Mouse (Mus musculus) liver (tissue): ENCODE measurements at regions not wholly inside any gene's neighbourhood (a gene's known extent, or its start where the extent isn't known, plus 50 kb on each side); places are given as distances from the start of the nearest gene placed in this dataset.

Experiments used
- DNase-seq: peaks from one replicate; pipeline ENCODE4 v3.0.0-alpha.2; 2020; ENCODE audit warnings: mixed read lengths

DNA sequence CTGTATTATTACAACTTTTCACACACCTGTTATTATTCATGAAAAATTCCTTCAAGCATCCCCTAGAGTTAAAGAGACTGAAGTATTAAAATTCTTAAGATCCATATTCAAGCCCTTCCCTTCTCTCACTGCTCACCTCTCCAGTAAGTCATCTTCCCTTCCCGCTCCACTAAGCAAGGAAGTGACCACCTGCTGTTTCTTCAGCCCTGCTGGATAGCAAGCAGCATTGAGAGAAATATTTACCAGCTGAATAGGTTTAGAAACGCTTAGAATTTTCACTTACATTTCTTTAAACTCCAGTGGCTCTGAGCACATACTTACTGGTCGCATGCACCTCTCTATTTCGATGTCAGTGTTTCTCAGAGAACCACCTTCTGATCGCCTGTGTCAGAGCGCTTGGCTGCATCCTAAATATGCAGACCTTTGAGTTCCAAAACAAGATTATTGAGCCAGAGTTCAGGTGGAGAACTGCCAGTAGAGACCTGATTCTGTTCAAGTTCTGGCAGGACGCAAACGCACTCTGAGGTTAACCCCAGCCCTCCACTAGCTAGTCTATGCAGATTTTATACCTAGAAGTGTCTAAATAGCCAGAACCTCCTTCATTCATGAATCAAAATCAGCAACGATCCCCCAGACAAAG is 314.9 kb downstream of the Mllt3 start:
- no peak for DNase-seq

DNA sequence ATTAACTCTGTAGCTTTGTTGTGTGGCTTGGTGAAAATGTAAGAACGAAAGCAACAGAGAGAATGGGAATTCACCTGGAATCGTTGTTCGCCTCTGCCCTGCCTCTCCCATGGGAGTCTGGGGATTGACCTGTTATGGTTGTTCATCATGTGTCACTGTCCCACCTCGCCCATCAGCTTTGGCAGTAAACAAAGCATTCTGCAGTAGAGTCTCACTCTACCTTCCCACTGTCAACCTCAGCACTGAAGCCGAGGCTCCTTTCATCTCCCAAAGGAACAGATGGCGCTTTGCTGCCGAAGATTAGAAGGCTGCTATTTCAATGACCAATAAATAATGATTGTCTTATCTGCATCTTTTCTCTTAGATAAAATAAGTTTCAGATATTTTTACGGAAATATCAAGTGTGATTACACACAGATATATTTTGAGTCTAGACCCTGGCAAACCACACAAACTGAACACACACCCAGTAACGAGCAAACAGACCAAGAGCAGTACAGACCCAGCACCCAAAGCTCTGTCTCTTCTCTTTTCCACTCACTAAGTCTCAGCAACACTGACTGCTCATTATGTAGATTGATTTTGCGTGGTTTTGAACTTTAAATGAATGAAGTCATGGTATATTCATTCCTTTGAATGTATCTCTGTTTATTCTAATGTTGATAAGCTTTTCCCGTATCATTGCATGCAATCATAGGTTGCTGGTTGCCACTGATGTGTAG is 317.8 kb downstream of the Mllt3 start:
- DNase-seq = no peak

DNA sequence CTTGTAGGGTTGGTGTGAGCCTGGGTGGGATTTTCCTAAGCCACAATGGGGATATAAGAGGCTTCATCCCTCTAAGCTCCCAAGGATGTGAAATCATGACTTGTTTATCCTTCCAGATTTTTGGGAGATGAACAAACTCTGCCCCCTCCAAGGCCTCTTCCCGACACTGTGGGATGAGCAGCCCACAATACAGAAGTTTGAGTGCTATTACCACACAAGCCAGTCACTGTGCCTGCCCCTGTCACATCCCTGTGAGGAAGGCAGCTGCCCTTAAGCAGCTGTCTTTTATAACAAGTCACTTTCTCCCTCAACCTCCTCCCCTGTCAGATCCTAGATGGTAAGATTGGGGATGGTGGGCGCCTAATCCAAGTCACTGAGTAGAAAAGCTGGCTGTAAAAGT is 320.5 kb downstream of the Mllt3 start:
- DNase-seq = no peak

DNA sequence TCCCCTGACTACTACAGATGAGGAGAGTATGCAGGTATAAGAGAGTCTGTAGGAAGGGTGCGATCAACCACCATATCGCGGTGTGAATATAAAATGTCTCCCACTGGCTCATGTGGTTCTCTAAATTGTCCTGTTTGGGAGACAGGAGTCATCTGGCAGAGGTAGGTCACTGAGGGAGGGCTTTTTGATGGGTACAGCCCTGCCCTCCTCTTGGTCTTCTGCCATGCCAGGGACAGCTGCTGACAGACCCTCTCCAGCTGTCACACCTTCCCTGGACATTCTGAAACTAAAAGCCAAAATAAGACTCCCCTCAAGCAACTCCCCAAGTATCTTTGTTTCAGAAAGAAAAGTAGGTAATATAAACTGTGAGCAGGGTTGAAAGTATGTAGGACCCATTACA is 320.9 kb downstream of the Mllt3 start:
- DNase-seq = no peak

DNA sequence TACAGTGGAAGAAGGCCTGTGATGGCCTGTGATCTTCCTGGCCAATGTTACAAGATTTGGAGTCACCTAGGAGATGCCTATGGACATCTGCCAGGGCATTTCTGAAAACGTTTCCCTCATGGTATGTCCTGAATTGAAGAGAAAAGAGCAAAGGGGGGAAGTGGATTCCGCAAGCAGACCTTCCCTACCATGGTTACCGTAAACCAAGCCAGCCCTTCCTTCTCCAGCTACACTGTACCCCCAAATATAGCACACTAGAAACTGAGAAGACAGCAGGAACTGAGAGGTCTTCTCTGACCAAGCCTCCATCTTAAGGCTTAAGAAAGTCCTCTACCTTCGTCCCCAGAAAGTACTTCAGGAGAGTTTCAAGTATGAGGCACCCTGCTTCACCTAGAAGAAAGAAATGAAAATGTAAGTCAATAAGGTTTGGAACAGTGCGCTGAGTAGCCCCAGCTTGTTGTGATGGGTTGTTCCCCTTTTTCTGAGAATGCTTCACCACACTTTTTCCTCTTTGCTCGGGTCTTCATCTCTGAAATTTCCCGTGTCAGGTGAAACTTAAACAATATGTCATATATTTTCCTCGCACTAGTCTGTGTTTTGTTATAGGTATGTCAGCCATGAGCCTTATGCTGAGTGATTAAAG is 321.9 kb downstream of the Mllt3 start:
- DNase-seq = no peak

DNA sequence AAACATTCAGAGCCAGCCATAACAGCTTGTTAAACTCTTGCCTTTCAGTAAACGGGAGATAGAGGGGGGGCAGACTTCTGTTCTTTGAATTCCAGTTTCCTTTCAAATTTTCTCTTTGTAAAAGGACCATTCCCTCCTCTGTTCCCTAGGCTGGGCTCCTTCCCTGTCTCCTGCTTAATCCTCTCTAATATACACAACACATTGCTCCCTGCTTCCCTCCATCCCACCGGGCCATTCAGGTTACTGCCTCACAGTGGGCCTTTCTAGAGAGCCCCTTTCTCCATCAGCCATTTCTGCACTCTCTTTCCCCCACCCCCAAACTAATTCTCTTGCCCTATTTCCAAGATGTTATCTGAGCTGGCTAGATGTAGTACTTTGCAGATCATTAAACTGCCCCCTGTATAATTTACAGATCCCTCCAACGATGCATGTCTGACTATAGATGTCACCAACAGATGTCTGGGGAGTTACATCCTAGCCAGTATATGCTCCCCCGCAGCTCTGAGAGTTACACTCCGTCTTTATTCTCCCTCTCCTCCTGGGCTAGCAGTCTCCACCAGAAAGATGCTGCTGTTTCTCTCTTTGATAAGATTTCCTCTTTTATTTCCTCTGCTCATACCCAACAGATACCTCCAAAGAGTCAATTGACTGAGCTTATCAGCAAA is 324.1 kb downstream of the Mllt3 start:
- no peak for DNase-seq

DNA sequence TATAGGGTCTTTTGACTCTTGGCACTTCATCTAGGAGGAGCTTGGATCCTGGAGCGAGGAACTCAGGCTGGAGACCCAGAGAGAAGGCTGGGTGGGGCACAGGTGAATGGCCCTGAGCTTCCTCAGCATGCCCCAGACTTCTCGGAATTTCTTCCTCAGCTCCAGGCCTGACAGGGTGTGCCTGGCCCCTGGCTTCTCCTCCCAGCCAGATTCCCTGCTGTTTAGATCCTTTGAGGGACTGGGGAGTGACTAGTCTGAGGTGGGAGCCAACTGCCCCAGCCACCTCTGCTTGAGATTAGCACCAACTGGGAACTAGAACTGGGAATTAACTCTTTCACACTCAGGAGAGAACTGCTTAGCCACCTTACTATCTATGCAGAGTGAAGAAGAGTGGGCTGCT is 325.8 kb downstream of the Mllt3 start:
- no peak for DNase-seq

DNA sequence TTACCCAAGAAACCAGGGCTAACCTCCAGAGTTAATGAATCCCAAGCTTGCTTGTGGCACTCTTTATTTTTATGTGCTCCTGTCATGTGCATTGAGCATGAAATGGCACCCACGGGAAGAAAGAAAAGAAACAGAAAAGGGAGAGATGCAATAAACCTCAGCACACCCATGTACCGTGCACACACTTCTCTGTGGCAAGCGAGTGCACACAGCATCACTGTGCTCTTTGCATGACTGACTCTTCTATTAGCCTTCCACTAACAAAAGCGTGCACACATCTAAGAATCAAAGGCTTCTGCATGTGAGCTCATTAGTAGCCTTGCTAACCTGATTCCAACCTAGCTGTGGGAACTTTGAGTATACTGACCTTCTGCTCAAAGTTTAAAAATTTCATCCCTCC is 330.3 kb downstream of the Mllt3 start:
- no peak for DNase-seq

DNA sequence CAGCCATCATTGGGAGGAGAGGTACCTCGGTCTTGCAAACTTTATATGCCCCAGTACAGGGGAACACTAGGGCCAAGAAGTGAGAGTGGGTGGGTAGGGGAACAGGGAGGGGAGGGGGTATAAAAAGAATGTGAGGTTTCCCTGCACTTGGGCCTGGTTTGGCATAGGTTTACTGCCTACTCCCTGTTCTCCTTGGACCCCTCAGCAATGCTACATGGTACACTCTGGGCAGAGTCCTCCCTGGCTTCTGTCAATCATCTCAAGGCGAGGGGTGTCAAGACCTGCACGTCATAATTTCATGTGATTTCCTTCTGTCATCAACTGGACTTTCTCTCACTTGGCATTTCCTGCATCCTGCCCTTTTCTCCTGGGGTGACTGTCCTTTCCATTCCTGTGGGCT is 330.9 kb downstream of the Mllt3 start:
- no peak for DNase-seq

DNA sequence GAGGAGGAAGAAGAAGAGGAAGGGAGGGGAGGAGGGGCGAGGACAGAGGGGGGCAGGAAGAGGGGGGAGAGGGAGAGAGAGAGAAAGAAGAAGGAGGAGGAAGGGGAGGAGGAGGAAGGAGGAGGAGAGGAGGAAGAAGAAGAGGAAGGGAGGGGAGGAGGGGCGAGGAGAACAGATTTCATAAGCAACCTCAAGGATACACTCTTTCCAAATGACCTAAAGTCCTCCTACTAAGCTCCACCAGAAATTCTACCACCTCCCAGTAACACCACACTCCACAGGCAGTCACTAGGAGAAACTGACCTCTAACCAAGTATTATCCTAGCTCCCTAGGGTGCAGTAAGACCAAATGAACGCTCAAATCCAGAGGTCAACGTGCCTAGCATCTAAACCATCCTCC is 332.1 kb downstream of the Mllt3 start:
- no peak for DNase-seq

DNA sequence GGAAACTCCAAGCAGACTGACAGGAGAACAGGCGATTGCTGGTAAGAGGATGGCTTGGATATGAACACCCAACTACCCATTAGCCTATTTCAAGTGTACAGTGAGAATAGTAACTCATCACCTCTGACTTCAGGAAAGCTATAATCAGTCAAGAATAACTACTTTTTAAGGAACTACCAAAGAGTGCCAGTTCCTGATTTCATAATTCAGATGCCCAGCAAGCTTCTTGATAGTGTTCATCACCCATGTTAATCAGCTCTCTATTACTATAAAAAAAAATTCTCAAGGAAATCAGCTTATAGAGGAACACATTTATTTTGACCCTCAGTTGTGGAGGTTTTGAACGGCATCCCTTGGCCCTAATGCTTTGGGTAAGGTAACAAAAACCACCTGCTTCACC is 332.7 kb downstream of the Mllt3 start:
- no peak for DNase-seq

DNA sequence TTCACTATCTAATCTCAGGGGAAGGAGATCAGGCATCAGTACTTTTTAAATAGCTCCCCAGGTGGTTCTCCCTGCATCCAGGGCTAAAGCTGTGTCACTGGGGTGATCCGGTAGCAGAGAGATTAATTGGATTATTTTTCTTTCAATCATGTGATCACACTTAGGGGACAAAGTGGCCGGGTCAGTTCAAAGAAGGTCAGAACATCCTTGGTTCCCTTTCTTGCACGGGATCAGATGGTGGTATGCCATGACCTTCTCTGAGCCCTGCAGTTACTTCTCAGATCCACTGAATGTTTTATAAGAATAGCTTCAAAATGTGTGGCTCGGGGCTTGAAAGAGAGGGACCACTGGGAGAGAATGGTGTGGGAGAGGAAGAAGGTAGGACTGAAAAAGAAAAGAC is 333.6 kb downstream of the Mllt3 start:
- no peak for DNase-seq

DNA sequence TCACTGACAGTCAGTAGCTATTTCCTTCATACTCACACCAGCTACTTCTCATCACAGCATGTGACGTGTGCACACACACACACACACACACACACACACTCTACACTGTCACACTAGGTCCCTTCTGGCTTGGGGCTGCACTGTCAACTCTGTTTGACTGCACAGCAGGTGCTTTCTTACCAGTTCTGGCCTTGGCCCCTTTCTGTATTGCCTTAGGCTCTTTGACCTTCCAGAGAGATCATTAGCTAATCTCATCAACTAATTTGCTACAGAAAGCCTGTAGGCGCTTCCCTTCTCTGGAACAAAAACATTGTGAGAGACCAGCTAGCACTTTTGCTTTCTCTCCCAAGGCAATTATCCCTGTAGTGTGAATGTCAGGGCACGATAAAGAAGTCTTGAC is 334.4 kb downstream of the Mllt3 start:
- no peak for DNase-seq

DNA sequence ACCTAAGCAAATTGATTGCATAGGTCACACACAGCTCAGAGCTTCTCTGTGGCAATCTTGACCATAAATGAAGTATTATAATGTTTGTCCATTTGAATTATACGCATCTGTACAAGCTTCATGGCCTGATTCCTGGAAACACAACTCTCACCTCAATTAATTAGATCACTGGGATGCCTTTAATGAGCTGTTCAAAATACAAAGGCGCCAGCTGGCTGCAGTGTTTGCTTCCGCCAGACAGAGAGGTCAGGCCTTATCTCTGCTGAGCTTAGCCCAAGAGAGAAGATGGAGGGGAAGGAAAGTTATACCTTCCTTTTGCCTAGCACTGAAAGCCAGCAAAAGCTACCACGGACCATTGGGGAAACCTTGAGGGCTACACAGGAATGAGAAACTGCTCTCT is 336.2 kb downstream of the Mllt3 start:
- DNase-seq = no peak

DNA sequence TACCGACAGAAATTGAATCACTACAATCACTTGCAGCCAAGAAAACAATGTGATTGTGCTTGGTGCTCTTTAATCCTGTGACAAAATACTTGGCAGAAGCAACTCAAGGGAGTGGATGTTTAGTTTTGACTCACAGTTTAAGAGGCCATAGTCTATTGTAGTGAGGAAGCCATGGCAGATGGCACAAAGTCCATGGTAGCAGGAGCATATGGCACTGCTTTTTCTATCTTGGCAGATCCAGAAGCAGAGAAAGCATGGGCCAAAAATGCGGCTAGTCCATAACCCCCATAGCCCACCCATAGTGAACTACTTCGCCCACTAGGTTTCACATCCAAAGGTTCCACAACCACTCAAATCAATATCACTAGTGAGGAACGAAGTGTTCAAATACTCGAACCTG is 337.4 kb downstream of the Mllt3 start:
- no peak for DNase-seq

DNA sequence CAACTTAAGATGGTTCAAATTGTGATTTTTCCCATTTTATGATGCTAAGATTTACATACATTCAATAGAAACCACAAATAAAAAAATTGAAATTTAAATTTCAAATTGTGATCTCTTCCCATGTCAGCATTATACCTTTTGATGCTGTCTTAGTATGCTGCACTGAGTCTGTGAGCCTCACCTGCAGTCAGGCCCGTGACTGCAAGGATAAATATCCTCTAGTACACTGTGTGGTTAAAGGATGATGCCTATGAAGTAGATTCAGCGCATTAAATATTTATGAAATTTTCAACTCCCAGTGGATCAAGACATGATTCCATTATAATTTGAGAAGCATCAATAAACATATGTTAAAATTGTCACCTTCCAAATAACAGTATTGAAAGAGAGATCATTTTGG is 340.4 kb downstream of the Mllt3 start:
- no peak for DNase-seq

DNA sequence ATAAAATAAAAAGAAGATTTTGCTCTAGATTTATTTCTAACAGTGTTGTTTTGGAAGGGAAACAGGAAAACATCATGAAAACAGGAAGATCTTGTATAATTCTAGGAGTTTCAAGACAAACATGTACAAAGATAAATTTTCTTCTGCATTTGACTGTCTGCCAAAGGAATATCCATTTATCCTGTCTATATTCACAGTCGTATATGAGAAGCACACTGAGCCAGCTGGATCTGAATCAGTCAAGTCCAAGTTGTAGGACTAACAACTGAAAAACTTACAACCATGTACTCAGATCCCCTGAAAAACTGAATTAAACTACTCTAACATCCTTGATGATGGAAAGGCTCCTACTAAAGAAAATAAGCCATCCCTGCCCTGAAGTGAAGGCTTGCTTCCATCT is 348.2 kb downstream of the Mllt3 start:
- no peak for DNase-seq

DNA sequence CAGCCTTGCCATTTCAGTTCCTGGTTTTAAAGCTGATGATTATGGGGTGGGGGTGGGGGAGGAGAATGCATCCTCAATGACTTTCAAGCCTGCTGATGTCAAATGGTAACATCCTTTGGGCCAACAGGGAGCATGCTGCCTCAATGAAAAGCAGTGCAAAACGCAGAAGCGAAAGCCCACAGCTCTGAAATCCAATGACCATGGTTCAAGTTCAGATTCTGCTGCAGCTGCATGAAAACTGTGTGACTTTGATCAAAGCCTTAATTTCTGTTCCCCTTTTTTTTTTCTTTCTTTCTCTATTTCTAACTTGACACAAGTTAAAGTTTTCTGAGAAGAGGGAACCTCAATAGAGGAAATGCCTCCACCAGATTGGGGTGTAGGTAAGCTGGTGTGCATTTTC is 350.4 kb downstream of the Mllt3 start:
- no peak for DNase-seq

DNA sequence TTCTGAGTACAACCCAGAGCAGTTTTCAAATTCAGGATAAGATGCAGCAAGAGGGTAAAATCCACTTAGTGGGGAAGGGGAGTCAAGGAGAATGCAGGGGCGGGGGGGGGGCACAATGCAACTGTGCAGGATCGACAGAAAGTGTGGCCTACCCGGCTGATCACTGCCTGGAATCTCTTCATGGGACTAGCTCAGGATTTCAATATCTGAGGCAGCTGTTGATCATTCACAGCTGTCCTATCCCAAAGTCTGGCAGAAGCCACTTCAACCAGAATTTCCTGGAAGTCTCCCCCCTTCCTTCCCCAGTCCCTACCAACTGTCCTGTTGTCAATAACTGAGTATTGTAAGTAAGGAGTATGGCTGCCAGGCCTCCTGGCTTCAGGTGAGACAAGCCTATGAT is 362.1 kb downstream of the Mllt3 start:
- DNase-seq = no peak

DNA sequence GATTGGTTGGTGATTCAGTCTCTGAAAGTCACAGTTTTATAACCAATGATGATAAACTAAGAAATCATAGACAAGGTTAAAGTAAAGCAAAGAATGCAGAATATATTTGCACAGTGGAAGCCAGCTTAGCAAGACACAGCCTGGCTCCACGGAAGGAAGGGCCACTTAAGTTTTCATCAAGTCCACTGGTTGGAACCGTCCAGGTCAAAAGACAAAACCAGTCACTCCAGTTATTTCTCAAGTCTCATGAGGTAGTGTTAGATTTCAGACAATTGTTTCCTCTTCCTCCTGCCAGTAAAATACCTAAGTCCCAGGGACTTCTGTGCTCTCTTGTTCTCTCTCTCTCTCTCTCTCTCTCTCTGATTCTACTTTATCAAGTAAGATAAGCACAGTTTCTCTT is 363.0 kb downstream of the Mllt3 start:
- no peak for DNase-seq

DNA sequence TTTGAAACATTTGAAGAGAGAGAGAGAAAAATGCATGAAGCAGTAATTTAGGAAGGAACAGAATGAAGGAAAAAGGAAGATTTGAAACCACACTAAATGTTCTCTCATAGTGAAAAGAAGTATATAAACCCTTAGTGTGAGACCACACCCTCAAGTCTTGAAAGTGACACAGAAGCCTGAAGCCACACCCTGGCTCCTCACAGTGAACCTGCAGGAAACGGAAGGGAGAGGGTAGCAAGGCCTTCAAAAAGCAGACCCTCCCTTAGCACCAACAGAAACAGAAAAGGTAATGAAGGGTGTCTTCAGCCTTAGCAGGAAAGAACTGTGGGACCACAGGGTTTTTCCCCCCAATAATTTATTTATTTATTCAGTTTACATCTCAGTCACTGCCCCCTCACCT is 363.7 kb downstream of the Mllt3 start:
- no peak for DNase-seq

DNA sequence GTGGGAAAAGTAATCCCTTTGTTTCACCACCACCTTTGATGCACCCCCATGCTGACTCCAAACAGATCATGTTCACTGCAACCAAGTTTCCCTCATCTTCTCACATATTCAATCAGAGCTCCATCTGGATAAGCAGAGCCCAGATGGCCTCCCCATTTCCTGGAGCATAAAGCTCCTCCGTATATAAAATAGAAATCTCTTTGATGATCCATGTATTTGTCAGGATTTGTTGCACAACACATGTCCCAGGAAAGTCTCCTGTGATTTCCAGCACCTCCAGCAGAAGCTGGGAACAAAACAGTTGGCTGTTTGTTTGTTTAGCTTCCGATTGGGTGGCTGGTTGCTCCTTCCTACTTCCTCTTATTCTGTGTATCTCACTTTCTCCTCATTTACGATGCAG is 364.9 kb downstream of the Mllt3 start:
- no peak for DNase-seq

DNA sequence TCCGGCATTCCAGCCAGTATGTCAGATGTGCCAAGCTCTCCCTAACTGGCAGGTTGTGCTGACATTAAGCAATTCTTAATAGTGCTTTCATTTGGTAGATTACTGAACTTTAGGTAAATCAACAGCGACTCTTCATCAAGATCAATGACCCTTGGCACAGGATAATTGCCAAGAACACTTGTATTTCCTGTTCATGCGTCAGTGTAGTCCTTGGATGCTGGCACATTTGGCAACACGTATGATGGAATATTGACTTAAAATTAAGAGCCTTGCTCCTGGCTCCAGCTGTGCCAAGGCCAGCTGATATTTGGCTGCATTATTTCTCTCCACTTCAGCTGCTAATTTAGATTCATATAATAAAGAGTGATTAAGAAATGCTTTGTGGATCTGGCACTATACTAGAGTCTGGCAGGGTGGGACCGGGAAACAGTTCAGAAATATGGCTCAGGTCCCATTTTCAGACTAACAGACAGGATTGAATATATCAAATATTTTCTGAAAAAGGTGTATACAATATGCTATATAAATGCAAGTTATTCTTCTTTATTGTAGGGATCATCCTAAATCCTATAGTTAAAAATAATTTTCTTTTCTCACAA is 365.5 kb downstream of the Mllt3 start:
- DNase-seq = no peak

DNA sequence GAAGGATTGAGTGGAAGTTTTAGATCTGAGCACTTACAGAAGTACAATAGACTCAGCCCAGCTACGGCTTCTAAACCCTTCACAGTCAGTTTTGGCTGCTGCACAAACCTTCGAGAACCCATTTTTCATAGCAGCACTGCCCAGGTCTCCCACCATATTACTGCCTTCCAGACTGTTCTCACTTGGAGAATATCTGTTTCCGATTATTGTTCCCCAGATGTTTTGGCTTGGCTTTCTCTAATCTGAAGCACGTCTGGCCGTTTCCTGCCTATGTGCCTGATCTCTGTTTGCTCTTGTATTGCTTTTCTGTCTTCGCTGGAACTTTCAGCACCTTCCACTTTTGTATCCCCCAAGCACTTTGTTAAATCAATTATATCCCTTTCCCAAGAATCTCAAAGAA is 368.0 kb downstream of the Mllt3 start:
- DNase-seq = no peak
